Mouse (Mus musculus) embryonic facial prominence, embryonic 15.5 days (tissue): ENCODE results near the gene Dennd1c. TPM values are rescaled to one million over a fixed set of nuclear protein-coding genes. Genes with fewer than 3 reads are reported as not detected.

Source experiments
- ATAC-seq: fragments of 200-750 bp; cut with Nextera tagmentation; 2 replicates; pipeline ENCODE4 v1.8.0; 2017; ENCODE audit warnings: low read depth, moderate TSS enrichment; ENCODE audit not compliant: insufficient number of reproducible peaks, low FRiP score, low TSS enrichment
- H3K27ac ChIP-seq: fragments of 300-500 bp; sonication (generic); replicated peaks from 2 replicates; pipeline ENCODE4 v1.5.1; 2015; ENCODE audit warnings: mild to moderate bottlenecking, inconsistent platforms
- H3K27me3 ChIP-seq: fragments of 300-500 bp; sonication (generic); 2 replicates; pipeline ENCODE4 v1.6.1; 2015; ENCODE audit warnings: inconsistent platforms
- H3K36me3 ChIP-seq: fragments of 300-500 bp; sonication (generic); 2 replicates; pipeline ENCODE4 v1.6.1; 2015; ENCODE audit warnings: mild to moderate bottlenecking, inconsistent platforms
- H3K4me1 ChIP-seq: fragments of 300-500 bp; sonication (generic); 2 replicates; pipeline ENCODE4 v1.6.1; 2015; ENCODE audit warnings: inconsistent platforms
- H3K4me2 ChIP-seq: fragments of 300-500 bp; sonication (generic); replicated peaks from 2 replicates; pipeline ENCODE4 v1.6.1; 2015; ENCODE audit warnings: mild to moderate bottlenecking, inconsistent platforms
- H3K4me3 ChIP-seq: fragments of 300-500 bp; sonication (generic); replicated peaks from 2 replicates; pipeline ENCODE4 v1.5.1; 2015; ENCODE audit warnings: mild to moderate bottlenecking, inconsistent platforms
- H3K9ac ChIP-seq: fragments of 300-500 bp; sonication (generic); 2 replicates; pipeline ENCODE4 v1.6.1; 2015; ENCODE audit warnings: inconsistent platforms
- H3K9me3 ChIP-seq: fragments of 300-500 bp; sonication (generic); replicated peaks from 2 replicates; pipeline ENCODE4 v1.6.1; 2016; ENCODE audit warnings: inconsistent platforms
- WGBS: fragments of 180-500 bp; shearing (Covaris S2); methylation state at CpG from one replicate; pipeline ENCODE4 v1.1.7; 2015; 5-methylcytosine and 5-hydroxymethylcytosine counted together
- polyA plus RNA-seq: library from polyadenylated mRNA; unstranded; fragments of >200 nt; fragmentation: Nextera tagmentation; extraction: Ambion mirVana; gene quantifications from 2 replicates; pipeline ENCODE4 v1.2.1, GENCODE M21; 2015

Dennd1c gene
- polyA plus RNA-seq, 1 experiment from 2014 or later: 4.9 TPM

DNA sequence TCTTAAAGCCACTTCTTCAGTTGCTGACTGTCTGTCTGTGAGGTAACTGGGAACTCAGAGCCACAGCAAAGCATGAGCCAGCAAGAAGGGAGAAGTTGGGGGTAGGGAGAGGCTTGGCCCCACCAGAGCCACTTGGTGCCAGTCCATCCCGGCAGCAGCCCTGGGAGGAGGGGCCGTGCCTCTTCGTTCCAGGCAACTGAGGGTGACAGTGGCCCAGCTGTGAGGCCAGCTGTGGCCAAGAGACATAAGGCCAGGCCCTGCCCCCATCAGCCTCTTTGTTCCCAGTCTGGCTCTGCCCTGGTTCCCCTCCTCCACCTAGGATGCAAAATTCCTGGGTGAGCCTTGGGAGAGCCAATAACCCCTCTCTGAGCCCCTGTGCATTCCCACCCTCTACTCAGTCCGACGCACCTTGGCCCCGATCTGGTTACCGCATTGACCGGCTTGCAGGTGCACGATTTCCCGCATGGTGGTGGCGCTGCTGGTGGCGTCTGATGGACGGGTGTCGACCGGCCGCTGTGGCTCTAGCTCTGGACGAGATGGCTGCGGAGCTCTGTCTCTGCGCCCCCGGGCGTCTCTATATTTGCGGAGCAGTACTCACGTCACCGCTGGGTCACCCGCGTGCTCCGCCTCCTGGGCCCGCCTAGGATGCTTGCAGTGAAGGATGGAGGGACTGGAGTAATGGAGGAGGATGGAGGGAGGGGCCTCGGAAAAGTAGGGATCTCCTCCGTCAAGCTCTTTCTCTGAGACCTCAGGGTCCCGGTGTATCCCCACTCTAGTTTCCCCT, 8.9 kb upstream of the Dennd1c start, which contains the start of gene Tubb4a:
TSS of gene Tubb4a (minus strand) at position 734 of the 784 bp plus-strand sequence.
- ATAC-seq: peak; percentile 20; the same call in 1 of the 2 replicates
- Histone ChIP-seq H3K27me3 (peaks cover 20% of the 10 kb centered on the region), H3K9me3 (no peaks in the 10 kb centered on the region), H3K4me3 (peak within 1 kb of the TSS; percentile 34), H3K36me3 (no peaks in the 10 kb centered on the region), H3K9ac (no peak within 1 kb of the TSS; the same call in 1 of the 2 replicates), H3K4me2 (peak within 1 kb of the TSS; percentile 49), H3K4me1 (peaks cover 10% of the 10 kb centered on the region), H3K27ac (no peak within 1 kb of the TSS)
- WGBS: under 1% methylated on average over 31 of the region's 31 CpGs

- no peak for ATAC-seq
- Histone ChIP-seq H3K4me2 (no peak overlapping the region), H3K9me3 (no peaks in the 10 kb centered on the region), H3K9ac (no peak overlapping the region), H3K36me3 (no peaks in the 10 kb centered on the region), H3K27ac (no peak overlapping the region), H3K4me1 (peaks cover 10% of the 10 kb centered on the region), H3K4me3 (no peak overlapping the region), H3K27me3 (peaks cover 20% of the 10 kb centered on the region)
- WGBS: 90% methylated on average over 11 of the region's 11 CpGs
Observed at GRCm38 (mm10) chr17:57085970-57086757, 7.8 kb upstream of the Dennd1c start.

- H3K4me3 ChIP-seq: no peak overlapping the region
- H3K36me3 ChIP-seq: no peaks in the 10 kb centered on the region
- no peak overlapping the region for H3K9ac ChIP-seq
- H3K9me3 ChIP-seq: no peaks in the 10 kb centered on the region
- 80% methylated on average over 5 of the region's 5 CpGs for WGBS
- ATAC-seq: no peak
- H3K4me1 ChIP-seq: peaks cover 7% of the 10 kb centered on the region
- H3K27me3 ChIP-seq: peaks cover 9% of the 10 kb centered on the region
- H3K27ac ChIP-seq: no peak overlapping the region
- H3K4me2 ChIP-seq: no peak overlapping the region
Observed at GRCm38 (mm10) chr17:57082481-57082880, 4.2 kb upstream of the Dennd1c start.

DNA sequence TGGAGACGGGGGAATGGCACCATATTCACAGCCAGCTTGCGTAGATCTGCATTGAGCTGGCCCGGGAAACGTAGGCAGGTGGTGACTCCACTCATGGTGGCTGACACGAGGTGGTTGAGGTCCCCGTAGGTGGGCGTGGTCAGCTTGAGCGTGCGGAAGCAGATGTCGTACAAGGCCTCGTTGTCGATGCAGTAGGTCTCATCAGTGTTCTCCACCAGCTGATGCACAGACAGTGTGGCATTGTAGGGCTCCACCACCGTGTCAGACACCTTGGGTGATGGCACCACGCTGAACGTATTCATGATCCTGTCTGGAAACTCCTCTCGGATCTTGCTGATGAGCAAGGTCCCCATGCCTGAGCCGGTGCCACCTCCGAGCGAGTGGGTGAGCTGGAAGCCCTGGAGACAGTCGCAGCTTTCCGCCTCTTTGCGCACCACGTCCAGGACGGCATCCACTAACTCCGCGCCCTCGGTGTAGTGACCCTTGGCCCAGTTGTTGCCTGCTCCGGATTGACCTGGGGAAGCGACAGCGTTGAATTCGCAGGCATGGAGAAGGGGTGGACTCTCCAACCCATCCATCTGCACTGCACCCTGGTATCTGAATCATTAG, 3.0 kb upstream of the Dennd1c start:
- H3K27ac ChIP-seq: no peak overlapping the region
- no peak for ATAC-seq
- 92% methylated on average over 31 of the region's 31 CpGs for WGBS
- H3K4me3 ChIP-seq: no peak overlapping the region
- H3K4me2 ChIP-seq: no peak overlapping the region
- no peaks in the 10 kb centered on the region for H3K9me3 ChIP-seq
- H3K4me1 ChIP-seq: no peaks in the 10 kb centered on the region
- H3K36me3 ChIP-seq: no peaks in the 10 kb centered on the region
- no peak overlapping the region for H3K9ac ChIP-seq
- no peaks in the 10 kb centered on the region for H3K27me3 ChIP-seq

DNA sequence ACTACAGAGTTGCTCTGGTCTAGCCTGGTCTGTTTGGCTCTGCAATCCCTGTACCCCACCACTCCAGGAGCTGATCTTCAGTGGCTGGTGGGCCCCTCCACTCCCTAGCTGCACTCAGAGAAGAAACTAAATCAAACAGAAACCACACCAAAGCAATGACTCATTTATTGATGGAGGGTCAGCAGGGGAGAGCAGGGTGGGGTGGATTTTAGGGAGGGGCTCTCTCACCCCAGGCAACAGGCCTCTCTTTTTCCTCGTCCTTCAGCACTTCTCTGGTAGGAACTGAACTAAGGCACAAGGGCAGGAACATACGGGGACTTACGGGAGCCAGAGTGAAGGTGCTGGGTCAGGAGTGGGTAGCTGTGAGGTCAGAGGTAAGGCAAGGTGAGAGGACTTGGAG, 1.6 kb upstream of the Dennd1c start:
- Histone ChIP-seq H3K4me3 (no peak overlapping the region), H3K9me3 (no peaks in the 10 kb centered on the region), H3K4me1 (no peaks in the 10 kb centered on the region), H3K27ac (no peak overlapping the region), H3K4me2 (no peak overlapping the region), H3K36me3 (no peaks in the 10 kb centered on the region), H3K27me3 (no peaks in the 10 kb centered on the region), H3K9ac (no peak overlapping the region)
- ATAC-seq: no peak
- WGBS: 59% methylated on average over 3 of the region's 3 CpGs

GRCm38 (mm10) chr17:57076916-57077315, 1.4 kb downstream of the Dennd1c start:
- H3K9me3 ChIP-seq: no peaks in the 10 kb centered on the region
- no peaks in the 10 kb centered on the region for H3K36me3 ChIP-seq
- ATAC-seq: no peak
- no peaks in the 10 kb centered on the region for H3K4me1 ChIP-seq
- H3K27ac ChIP-seq: no peak overlapping the region
- H3K9ac ChIP-seq: no peak overlapping the region
- H3K27me3 ChIP-seq: no peaks in the 10 kb centered on the region
- 36% methylated on average over 3 of the region's 3 CpGs for WGBS
- H3K4me2 ChIP-seq: no peak overlapping the region
- no peak overlapping the region for H3K4me3 ChIP-seq

- H3K9me3 ChIP-seq: no peaks in the 10 kb centered on the region
- H3K9ac ChIP-seq: no peak overlapping the region
- H3K4me1 ChIP-seq: peaks cover 2% of the 10 kb centered on the region; the same call in 1 of the 2 replicates
- WGBS: 3% methylated on average over 11 of the region's 11 CpGs
- no peaks in the 10 kb centered on the region for H3K36me3 ChIP-seq
- H3K27me3 ChIP-seq: peaks cover 8% of the 10 kb centered on the region; the same call in 1 of the 2 replicates
- peak overlapping the region; percentile 25; the same call in 1 of the 2 replicates for H3K4me2 ChIP-seq
- no peak; the same call in 1 of the 2 replicates for ATAC-seq
- H3K4me3 ChIP-seq: no peak overlapping the region
- H3K27ac ChIP-seq: no peak overlapping the region
Observed at GRCm38 (mm10) chr17:57070699-57071098, 7.6 kb downstream of the Dennd1c start.

- Histone ChIP-seq H3K36me3 (no peaks in the 10 kb centered on the region), H3K9ac (no peak overlapping the region), H3K27me3 (peaks cover 11% of the 10 kb centered on the region), H3K4me3 (no peak overlapping the region), H3K4me2 (peak overlapping the region; percentile 25; the same call in 1 of the 2 replicates), H3K4me1 (peaks cover 2% of the 10 kb centered on the region; the same call in 1 of the 2 replicates), H3K27ac (no peak overlapping the region), H3K9me3 (no peaks in the 10 kb centered on the region)
- no peak for ATAC-seq
- 17% methylated on average over 9 of the region's 9 CpGs for WGBS
Observed at GRCm38 (mm10) chr17:57070272-57070671, 8.0 kb downstream of the Dennd1c start.

DNA sequence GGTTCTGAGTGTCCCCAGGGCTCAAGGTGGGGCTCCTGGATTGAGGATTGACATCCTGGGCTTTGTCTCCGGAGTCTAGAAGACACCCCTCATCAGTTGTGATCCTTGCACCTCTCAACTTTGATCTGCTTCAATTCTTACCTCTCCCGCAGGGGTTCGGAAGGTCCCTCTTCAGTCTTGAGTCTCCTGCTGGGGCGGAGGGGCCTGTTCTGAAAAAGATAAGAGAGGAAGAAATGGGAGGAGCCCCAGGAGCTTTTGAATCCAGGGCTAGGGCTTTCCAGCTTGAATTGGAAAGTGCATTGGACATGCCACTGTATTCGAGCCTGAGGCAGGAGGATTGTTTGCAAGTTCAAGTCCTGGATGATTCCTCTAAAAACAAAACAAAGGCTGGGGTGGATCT, 11.4 kb downstream of the Dennd1c start:
- 67% methylated on average over 5 of the region's 5 CpGs for WGBS
- Histone ChIP-seq H3K4me2 (no peak overlapping the region), H3K27ac (no peak overlapping the region), H3K4me1 (peaks cover 4% of the 10 kb centered on the region), H3K27me3 (peaks cover 36% of the 10 kb centered on the region), H3K4me3 (no peak overlapping the region), H3K36me3 (no peaks in the 10 kb centered on the region), H3K9me3 (no peaks in the 10 kb centered on the region), H3K9ac (no peak overlapping the region)
- no peak for ATAC-seq

- H3K9me3 ChIP-seq: no peaks in the 10 kb centered on the region
- ATAC-seq: no peak
- H3K4me2 ChIP-seq: peak overlapping the region; percentile 48; the same call in 1 of the 2 replicates
- H3K27ac ChIP-seq: no peak overlapping the region
- H3K36me3 ChIP-seq: no peaks in the 10 kb centered on the region
- peaks cover 42% of the 10 kb centered on the region for H3K27me3 ChIP-seq
- 7% methylated on average over 8 of the region's 8 CpGs for WGBS
- H3K4me3 ChIP-seq: peak overlapping the region; percentile 39
- peaks cover 22% of the 10 kb centered on the region for H3K4me1 ChIP-seq
- no peak overlapping the region for H3K9ac ChIP-seq
Observed at GRCm38 (mm10) chr17:57063031-57063430, 15.3 kb downstream of the Dennd1c start.

DNA sequence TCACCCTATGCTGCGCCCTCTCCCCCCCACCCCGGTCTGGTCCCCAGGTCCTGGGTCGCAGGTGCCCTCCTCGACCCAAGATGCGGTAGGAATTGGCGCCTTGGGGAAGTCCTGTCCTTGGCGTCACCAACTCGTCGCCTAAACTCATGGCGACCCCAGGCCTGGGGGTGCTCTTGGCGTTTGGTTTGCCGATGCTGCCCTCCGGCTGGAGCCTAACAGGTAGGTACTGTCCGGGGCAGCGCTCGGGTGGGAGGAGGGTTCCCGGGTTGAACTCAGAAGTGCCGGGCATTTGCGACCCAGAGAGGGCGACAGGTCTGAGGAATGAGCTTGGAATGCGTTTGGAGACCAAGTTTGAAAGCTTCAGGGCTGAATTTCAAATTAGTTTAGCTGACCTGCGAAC, 15.8 kb downstream of the Dennd1c start:
- H3K27me3 ChIP-seq: peaks cover 42% of the 10 kb centered on the region

More for the DNA sequence above, 15.8 kb downstream of the Dennd1c start:
- Histone ChIP-seq H3K9me3 (no peaks in the 10 kb centered on the region), H3K4me3 (peak overlapping the region; percentile 39), H3K4me2 (peak overlapping the region; percentile 48), H3K4me1 (peaks cover 22% of the 10 kb centered on the region), H3K27ac (no peak overlapping the region), H3K36me3 (no peaks in the 10 kb centered on the region), H3K9ac (no peak overlapping the region)
- ATAC-seq: no peak
- under 1% methylated on average over 22 of the region's 22 CpGs for WGBS
